Mouse (Mus musculus) MEL (cell line): Measurements from ENCODE around the gene Kcnj6. TPM values are rescaled to one million over a fixed set of nuclear protein-coding genes. Genes with fewer than 3 reads are reported as not detected.

Experiments
- DNase-seq: peaks from one replicate; pipeline ENCODE4 v3.0.0; 2011; ENCODE audit warnings: low read depth, low spot score
- H3K27ac ChIP-seq: 2 replicates; pipeline ENCODE4 v1.5.1; 2012; ENCODE audit warnings: low read depth, mild to moderate bottlenecking, control low read depth, low read length, moderate library complexity; ENCODE audit not compliant: control insufficient read depth
- H3K27me3 ChIP-seq, 2 experiments: fragments of 150-350 bp in 1 of 2; sonication (generic) in 1 of 2; 2 replicates each; pipeline ENCODE4 v1.6.1; 2012; ENCODE audit warnings: low read length in 2 of 2, mild to moderate bottlenecking in 2 of 2, improper control_type of control experiment in 1 of 2, moderate library complexity in 1 of 2; ENCODE audit not compliant: insufficient read depth in 2 of 2, control insufficient read depth in 1 of 2
- H3K36me3 ChIP-seq, 2 experiments: 2 replicates each; pipeline ENCODE4 v1.6.1; 2012 to 2014; ENCODE audit warnings: low read length in 2 of 2, improper control_type of control experiment in 1 of 2, inconsistent platforms in 1 of 2, mild to moderate bottlenecking in 1 of 2; ENCODE audit not compliant: insufficient read depth in 2 of 2, control insufficient read depth in 1 of 2
- H3K4me1 ChIP-seq, 2 experiments: fragments of 150-350 bp in 1 of 2; sonication (generic) in 1 of 2; 2 replicates each; pipeline ENCODE4 v1.6.1; 2012; ENCODE audit warnings: low read length in 2 of 2, improper control_type of control experiment in 1 of 2, mild to moderate bottlenecking in 1 of 2; ENCODE audit not compliant: insufficient read depth in 2 of 2, control insufficient read depth in 1 of 2
- H3K4me3 ChIP-seq, 2 experiments: fragments of 150-350 bp in 1 of 2; sonication (generic) in 1 of 2; 2 replicates each; pipeline ENCODE4 v1.5.1; 2012; ENCODE audit warnings: low read depth in 2 of 2, low read length in 2 of 2, mild to moderate bottlenecking in 2 of 2, moderate library complexity in 2 of 2, control low read depth in 1 of 2, improper control_type of control experiment in 1 of 2; ENCODE audit not compliant: control insufficient read depth in 1 of 2, insufficient read depth in 1 of 2
- H3K79me2 ChIP-seq: 2 replicates; pipeline ENCODE4 v1.6.1; 2012; ENCODE audit warnings: mild to moderate bottlenecking, low read length, moderate library complexity; ENCODE audit not compliant: control insufficient read depth, poor library complexity, insufficient read depth
- H3K9ac ChIP-seq: 2 replicates; pipeline ENCODE4 v1.6.1; 2012; ENCODE audit warnings: low read depth, mild to moderate bottlenecking, control low read depth, low read length, moderate library complexity; ENCODE audit not compliant: control insufficient read depth, poor library complexity, severe bottlenecking
- H3K9me3 ChIP-seq: fragments of 150-350 bp; sonication (generic); replicated peaks from 2 replicates; pipeline ENCODE4 v1.6.1; 2012; ENCODE audit warnings: mild to moderate bottlenecking, low read length, improper control_type of control experiment, moderate library complexity; ENCODE audit not compliant: insufficient read depth
- BHLHE40 ChIP-seq: IDR thresholded peaks from 2 replicates; pipeline ENCODE4 v1.6.1; 2012; ENCODE audit warnings: low read depth, mild to moderate bottlenecking, inconsistent platforms, low read length, improper control_type of control experiment, borderline replicate concordance
- CHD1 ChIP-seq: IDR thresholded peaks from 2 replicates; pipeline ENCODE4 v1.6.1; 2012; ENCODE audit warnings: low read depth, mild to moderate bottlenecking, inconsistent platforms, low read length, improper control_type of control experiment
- CHD2 ChIP-seq: IDR thresholded peaks from 2 replicates; pipeline ENCODE4 v1.6.1; 2011; ENCODE audit warnings: low read length, improper control_type of control experiment
- CTCF ChIP-seq, 3 experiments: IDR thresholded peaks in 2 of 3; conservative IDR thresholded peaks in 1 of 3; 2 replicates each; pipeline ENCODE4 v1.5.1; 2011 to 2012; ENCODE audit warnings: low read length in 3 of 3, low read depth in 2 of 3, mild to moderate bottlenecking in 2 of 3, improper control_type of control experiment in 1 of 3, inconsistent platforms in 1 of 3, mixed read lengths in 1 of 3, moderate library complexity in 1 of 3; ENCODE audit not compliant: control insufficient read depth in 1 of 3, insufficient read depth in 1 of 3, poor library complexity in 1 of 3, severe bottlenecking in 1 of 3
- ELF1 ChIP-seq: IDR thresholded peaks from 2 replicates; pipeline ENCODE4 v1.6.1; 2014; ENCODE audit warnings: low read depth, mild to moderate bottlenecking, inconsistent platforms, low read length, improper control_type of control experiment, moderate library complexity
- EP300 ChIP-seq, 2 experiments: IDR thresholded peaks; 2 replicates each; pipeline ENCODE4 v1.6.1; 2011; ENCODE audit warnings: improper control_type of control experiment in 2 of 2, low read length in 2 of 2, low read depth in 1 of 2, mild to moderate bottlenecking in 1 of 2
- GABPA ChIP-seq: IDR thresholded peaks from 2 replicates; pipeline ENCODE4 v1.6.1; 2012; ENCODE audit warnings: low read depth, mild to moderate bottlenecking, inconsistent platforms, low read length, improper control_type of control experiment, moderate library complexity
- GATA1 ChIP-seq: IDR thresholded peaks from 2 replicates; pipeline ENCODE4 v1.6.1; 2011; ENCODE audit warnings: low read depth, low read length, improper control_type of control experiment
- HCFC1 ChIP-seq: IDR thresholded peaks from 2 replicates; pipeline ENCODE4 v1.6.1; 2012; ENCODE audit warnings: low read depth, mild to moderate bottlenecking, inconsistent platforms, low read length, improper control_type of control experiment, moderate library complexity
- KAT2A ChIP-seq: conservative IDR thresholded peaks from 2 replicates; pipeline ENCODE4 v1.6.1; 2012; ENCODE audit warnings: low read depth, low read length, improper control_type of control experiment, inconsistent platforms
- MAX ChIP-seq: IDR thresholded peaks from 2 replicates; pipeline ENCODE4 v1.6.1; 2011; ENCODE audit warnings: low read length, improper control_type of control experiment
- MAZ ChIP-seq: IDR thresholded peaks from 2 replicates; pipeline ENCODE4 v1.6.1; 2012; ENCODE audit warnings: low read depth, mild to moderate bottlenecking, inconsistent platforms, low read length, improper control_type of control experiment
- MXI1 ChIP-seq: IDR thresholded peaks from 2 replicates; pipeline ENCODE4 v1.6.1; 2011; ENCODE audit warnings: mild to moderate bottlenecking, low read depth, low read length, improper control_type of control experiment
- MYC ChIP-seq: IDR thresholded peaks from 2 replicates; pipeline ENCODE4 v1.6.1; 2011; ENCODE audit warnings: low read depth, mild to moderate bottlenecking, low read length, improper control_type of control experiment, moderate library complexity
- NRF1 ChIP-seq: IDR thresholded peaks from 2 replicates; pipeline ENCODE4 v1.6.1; 2014; ENCODE audit warnings: low read depth, mild to moderate bottlenecking, inconsistent platforms, low read length, improper control_type of control experiment, moderate library complexity; ENCODE audit not compliant: poor library complexity, insufficient read depth, severe bottlenecking
- POLR2A ChIP-seq, 2 experiments: IDR thresholded peaks; 2 replicates each; pipeline ENCODE4 v1.6.1; 2011 to 2012; ENCODE audit warnings: low read length in 2 of 2, mild to moderate bottlenecking in 2 of 2, control low read depth in 1 of 2, improper control_type of control experiment in 1 of 2, low read depth in 1 of 2, moderate library complexity in 1 of 2; ENCODE audit not compliant: control insufficient read depth in 1 of 2, insufficient read depth in 1 of 2, poor library complexity in 1 of 2
- RAD21 ChIP-seq: IDR thresholded peaks from 2 replicates; pipeline ENCODE4 v1.6.1; 2011; ENCODE audit warnings: mild to moderate bottlenecking, low read depth, low read length, improper control_type of control experiment
- RCOR1 ChIP-seq: IDR thresholded peaks from 2 replicates; pipeline ENCODE4 v1.6.1; 2012; ENCODE audit warnings: low read depth, mild to moderate bottlenecking, inconsistent platforms, low read length, improper control_type of control experiment
- SMC3 ChIP-seq: IDR thresholded peaks from 2 replicates; pipeline ENCODE4 v1.6.1; 2011; ENCODE audit warnings: low read depth, low read length, improper control_type of control experiment
- TAL1 ChIP-seq: IDR thresholded peaks from 2 replicates; pipeline ENCODE4 v1.6.1; 2012; ENCODE audit warnings: mild to moderate bottlenecking, inconsistent platforms, low read length, moderate library complexity, mixed read lengths
- TCF12 ChIP-seq: IDR thresholded peaks from 2 replicates; pipeline ENCODE4 v1.6.1; 2014; ENCODE audit warnings: low read depth, mild to moderate bottlenecking, inconsistent platforms, low read length, improper control_type of control experiment, moderate library complexity
- UBTF ChIP-seq: IDR thresholded peaks from 2 replicates; pipeline ENCODE4 v1.6.1; 2012; ENCODE audit warnings: low read depth, mild to moderate bottlenecking, inconsistent platforms, low read length, improper control_type of control experiment, moderate library complexity, borderline replicate concordance; ENCODE audit not compliant: insufficient read depth
- USF2 ChIP-seq, 2 experiments: IDR thresholded peaks; 2 replicates each; pipeline ENCODE4 v1.6.1; 2011 to 2012; ENCODE audit warnings: improper control_type of control experiment in 2 of 2, low read length in 2 of 2, borderline replicate concordance in 1 of 2, inconsistent platforms in 1 of 2, low read depth in 1 of 2, mild to moderate bottlenecking in 1 of 2; ENCODE audit not compliant: insufficient read depth in 1 of 2
- ZC3H11A ChIP-seq: IDR thresholded peaks from 2 replicates; pipeline ENCODE4 v1.6.1; 2012; ENCODE audit warnings: low read depth, mild to moderate bottlenecking, inconsistent platforms, low read length, improper control_type of control experiment
- ZKSCAN1 ChIP-seq: IDR thresholded peaks from 2 replicates; pipeline ENCODE4 v1.6.1; 2012; ENCODE audit warnings: low read depth, mild to moderate bottlenecking, inconsistent platforms, low read length, improper control_type of control experiment, moderate library complexity
- ZMIZ1 ChIP-seq: IDR thresholded peaks from 2 replicates; pipeline ENCODE4 v1.6.1; 2012; ENCODE audit warnings: low read depth, mild to moderate bottlenecking, inconsistent platforms, low read length, improper control_type of control experiment, moderate library complexity
- polyA plus RNA-seq, 2 experiments: library from polyadenylated mRNA; stranded (reverse) in 1 of 2; unstranded in 1 of 2; fragments of >175 nt in 1 of 2; fragments of >200 nt in 1 of 2; gene quantifications; 2 replicates each; pipeline versions ENCODE4 v1.2.1 to v1.2.4; 2012; ENCODE audit warnings: low replicate concordance in 2 of 2, low read depth in 1 of 2; ENCODE audit not compliant: insufficient read length in 2 of 2, insufficient read depth in 1 of 2, missing spikeins in 1 of 2
- total RNA-seq: library from RNA; depleted of rRNA; stranded (reverse); fragments of 300-350 nt; gene quantifications from 2 replicates; pipeline ENCODE4 v1.2.3, GENCODE M21; 2012

The Kcnj6 gene
- total and polyA plus RNA-seq, 3 experiments, result not detected

GRCm38 (mm10) chr16:94743853-94744501 is 253.5 kb downstream of the Kcnj6 start:
- Histone ChIP-seq H3K9ac (no peak overlapping the region), H3K79me2 (no peaks in the 10 kb centered on the region), H3K36me3 (no peaks in the 10 kb centered on the region), H3K4me1 (no peaks in the 10 kb centered on the region), H3K27me3 (peaks cover 3 to 7% of the 10 kb centered on the region in 2 experiments; a peak in 3 of 4 replicates), H3K9me3 (no peaks in the 10 kb centered on the region), H3K27ac (no peak overlapping the region), H3K4me3 (no peak overlapping the region)
- peak; percentile 38 for DNase-seq
- no peak for TF ChIP-seq ZMIZ1
- TF ChIP-seq RCOR1, result no peak
- peak; percentile 46; the same call in 1 of the 2 replicates for TF ChIP-seq SMC3
- TF ChIP-seq USF2 (IDR thresholded peaks at IDR 0.05; ENCODE audit: borderline replicate concordance in 1 of 2, insufficient read depth in 1 of 2, low read depth in 1 of 2, low read length in 2 of 2), result no peak
- TF ChIP-seq MXI1, result no peak
- no peak for TF ChIP-seq MAX
- TF ChIP-seq CHD1, result no peak
- TF ChIP-seq GATA1, result no peak
- TF ChIP-seq POLR2A (IDR thresholded peaks at IDR 0.05; ENCODE audit: control insufficient read depth in 1 of 2, insufficient read depth in 1 of 2, low read depth in 1 of 2, low read length in 2 of 2, poor library complexity in 1 of 2), result no peak
- no peak for TF ChIP-seq ZC3H11A
- TF ChIP-seq ELF1, result no peak
- TF ChIP-seq MYC, result no peak
- TF ChIP-seq EP300 (IDR thresholded peaks at IDR 0.05; ENCODE audit: low read depth in 1 of 2, low read length in 2 of 2), result no peak
- TF ChIP-seq NRF1, result no peak
- TF ChIP-seq TCF12, result no peak
- no peak for TF ChIP-seq UBTF
- TF ChIP-seq TAL1, result no peak
- no peak for TF ChIP-seq BHLHE40
- TF ChIP-seq MAZ, result no peak
- peak in 2 of 3 experiments; percentile 18 to 39; a peak in 2 of 6 replicates for TF ChIP-seq CTCF (IDR thresholded peaks at IDR 0.05 in 2 of 3, conservative IDR thresholded peaks at IDR 0.05 in 1 of 3; ENCODE audit: control insufficient read depth in 1 of 3, insufficient read depth in 1 of 3, low read depth in 2 of 3, low read length in 3 of 3, poor library complexity in 1 of 3, severe bottlenecking in 1 of 3)
- no peak for TF ChIP-seq ZKSCAN1
- TF ChIP-seq KAT2A, result no peak
- TF ChIP-seq RAD21, result peak; percentile 31
- TF ChIP-seq HCFC1, result no peak
- no peak for TF ChIP-seq CHD2
- TF ChIP-seq GABPA, result no peak
